Mouse (Mus musculus) testis, adult 2 months (tissue): ENCODE results near the gene Dgki.

ENCODE experiments used
- CTCF ChIP-seq: fragments of 200-500 bp; IDR thresholded peaks from 2 replicates; pipeline ENCODE4 v1.5.1; 2012; ENCODE audit warnings: low read depth, mild to moderate bottlenecking, inconsistent platforms, low read length, moderate library complexity; ENCODE audit not compliant: control insufficient read depth, insufficient read depth, insufficient replicate concordance
- POLR2A ChIP-seq: fragments of 200-500 bp; IDR thresholded peaks from 2 replicates; pipeline ENCODE4 v1.6.1; 2012; ENCODE audit warnings: low read depth, mild to moderate bottlenecking, inconsistent platforms, low read length, moderate library complexity; ENCODE audit not compliant: control insufficient read depth

DNA sequence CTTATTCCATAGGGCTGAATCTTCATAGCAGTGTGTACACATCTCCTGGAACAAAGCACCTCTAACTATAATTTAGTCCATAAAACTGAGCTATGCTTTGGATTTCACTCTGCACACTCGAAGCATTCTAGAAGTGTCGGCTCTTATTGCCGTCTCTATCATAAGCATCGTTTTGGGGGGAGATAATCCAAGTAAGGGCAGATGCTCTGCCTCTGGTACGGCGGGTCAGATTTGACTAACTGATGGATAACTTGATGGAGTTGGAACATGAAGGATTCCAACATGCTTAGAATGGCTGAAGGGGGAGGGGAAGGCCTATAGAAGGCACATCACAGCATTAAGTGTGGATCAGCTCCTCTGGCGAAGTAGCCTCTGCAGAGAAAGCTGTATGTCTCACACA is 242.4 kb downstream of the Dgki start:
- TF ChIP-seq CTCF (no peak), POLR2A (no peak)
